12 mouse cellular contexts compared by ENCODE assay signal in the genomic region with DNA sequence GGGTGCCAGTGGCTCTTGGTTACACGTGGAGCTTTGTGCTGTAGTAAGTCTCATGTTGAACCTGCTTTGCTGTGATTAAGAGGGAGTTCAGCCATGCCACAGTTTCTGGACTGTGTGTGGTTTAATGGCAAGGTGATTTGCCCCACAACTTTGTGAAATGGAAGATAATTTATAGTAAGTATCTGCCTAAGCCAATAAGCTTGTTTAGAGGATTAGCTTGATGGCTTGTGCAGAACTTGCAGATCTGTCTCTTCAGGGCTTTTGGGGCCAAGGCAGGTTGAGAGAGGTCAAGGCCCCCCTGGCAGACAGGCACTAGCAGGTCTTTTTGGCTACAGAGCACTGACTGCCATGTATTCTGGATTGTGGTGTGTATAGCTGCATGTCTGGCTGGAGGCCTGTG. TPM values are rescaled to one million over a fixed set of nuclear protein-coding genes. Genes with fewer than 3 reads are reported as not detected.
"Had no signal": no experiment of that assay in that cellular context is flagged by ENCODE, and none has a peak within 500 bp of the region (broad histone marks: within the 10 kb centered on the region; RNA-seq: fewer than 3 reads in every experiment).

No protein-coding gene starts in this region.

- DNase-seq: gastrocnemius, adult 2 months; gastrocnemius, postnatal 10 days; gastrocnemius, postnatal 25 days; heart, adult 11 months; heart, adult 2 months; heart, postnatal 14 days; heart, postnatal 36 days; kidney, adult 18-20 months; kidney, adult 8-10 months; kidney, postnatal 10 days; kidney, postnatal 4 days; liver had no signal

RNA-seq across cellular contexts. Expression of gene Muc6, which starts 58.1 kb away (rescaled TPM):
- polyA plus RNA-seq: heart, adult 2 months had no signal
